Mouse (Mus musculus): ENCODE results near the gene Ccnl1. TPM values are rescaled to one million over a fixed set of nuclear protein-coding genes. Genes with fewer than 3 reads are reported as not detected.

Gene Ccnl1
- polyA plus RNA-seq, 1 experiment: 6.3 TPM

GRCm38 (mm10) chr3:65898598-65899278 is 59.3 kb downstream of the Ccnl1 start:
- Histone ChIP-seq H3K36me3 (ENCODE audit: control insufficient read depth) (no peaks in the 10 kb centered on the region), H3K27me3 (ENCODE audit: control insufficient read depth) (no peaks in the 10 kb centered on the region), H3K4me1 (ENCODE audit: control insufficient read depth) (peaks cover 19% of the 10 kb centered on the region), H3K4me3 (replicated peaks) (no peak overlapping the region), H3K9me3 (ENCODE audit: control insufficient read depth, low read length) (no peaks in the 10 kb centered on the region)
- TF ChIP-seq GATA1 (IDR thresholded peaks at IDR 0.05; ENCODE audit: low read length) (no peak), TAL1 (IDR thresholded peaks at IDR 0.05; ENCODE audit: low read length) (no peak)

DNA sequence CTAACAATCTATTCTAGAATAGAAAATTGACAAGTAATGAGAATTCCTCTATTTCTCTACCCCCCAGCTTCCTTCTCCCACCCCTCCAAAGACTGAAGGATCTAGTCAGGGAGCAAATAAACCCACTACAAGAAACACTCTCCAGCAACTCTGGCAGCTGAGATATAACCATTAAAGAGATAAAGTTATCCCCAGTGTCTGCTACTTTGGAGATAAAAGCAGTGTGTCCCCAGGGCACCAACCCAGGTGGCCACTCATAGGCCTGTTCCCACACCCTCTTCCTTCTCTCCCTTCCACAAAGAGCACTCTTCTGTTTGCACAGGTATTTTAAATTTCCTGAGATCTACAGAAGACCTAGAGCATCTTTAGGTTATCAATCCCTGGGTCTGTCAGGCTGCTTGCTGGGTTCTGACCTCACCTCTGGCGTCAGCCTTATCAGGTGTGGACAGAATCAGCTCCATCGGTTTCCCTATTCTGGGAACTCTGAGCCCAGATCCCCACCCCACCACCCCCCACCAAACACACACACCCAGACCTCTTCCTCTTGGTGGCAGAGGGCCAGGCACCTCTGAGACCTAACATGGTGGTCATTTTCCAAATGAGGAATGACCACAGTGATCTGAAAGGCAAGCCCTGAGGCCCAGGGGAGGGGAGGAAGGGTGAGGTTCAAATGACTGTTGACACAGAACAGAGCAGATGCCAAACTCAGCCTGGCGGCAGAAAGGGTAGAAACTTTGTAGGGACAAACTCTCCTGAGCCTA is 60.6 kb downstream of the Ccnl1 start:
- Histone ChIP-seq H3K27me3 (ENCODE audit: control insufficient read depth) (no peaks in the 10 kb centered on the region), H3K36me3 (ENCODE audit: control insufficient read depth) (no peaks in the 10 kb centered on the region), H3K4me1 (ENCODE audit: control insufficient read depth) (peaks cover 19% of the 10 kb centered on the region), H3K9me3 (ENCODE audit: control insufficient read depth, low read length) (no peaks in the 10 kb centered on the region), H3K4me3 (replicated peaks) (no peak overlapping the region)
- TF ChIP-seq TAL1 (IDR thresholded peaks at IDR 0.05; ENCODE audit: low read length) (no peak), GATA1 (IDR thresholded peaks at IDR 0.05; ENCODE audit: low read length) (no peak)
